Mouse (Mus musculus) erythroblast, embryonic 14.5 days (primary cell): ENCODE measurements around the gene Igflr1. TPM values are rescaled to one million over a fixed set of nuclear protein-coding genes. Genes with fewer than 3 reads are reported as not detected.
A peak's percentile ranks its signal among the peaks of the same experiment; 100 is the strongest.

Experiments
- H3K27me3 ChIP-seq: 2 replicates; pipeline ENCODE4 v1.6.1; 2012; ENCODE audit warnings: inconsistent platforms; ENCODE audit not compliant: control insufficient read depth
- H3K36me3 ChIP-seq: 2 replicates; pipeline ENCODE4 v1.6.1; 2012; ENCODE audit warnings: mild to moderate bottlenecking, inconsistent platforms; ENCODE audit not compliant: control insufficient read depth
- H3K4me1 ChIP-seq: 2 replicates; pipeline ENCODE4 v1.6.1; 2012; ENCODE audit warnings: inconsistent platforms; ENCODE audit not compliant: control insufficient read depth
- H3K4me3 ChIP-seq: replicated peaks from 2 replicates; pipeline ENCODE3; 2012; ENCODE audit warnings: moderate library complexity, mild to moderate bottlenecking, inconsistent platforms
- H3K9me3 ChIP-seq: 2 replicates; pipeline ENCODE4 v1.6.1; 2012; ENCODE audit warnings: low read length, inconsistent platforms, mixed read lengths; ENCODE audit not compliant: control insufficient read depth
- GATA1 ChIP-seq: IDR thresholded peaks from 2 replicates; pipeline ENCODE4 v1.6.1; 2012; ENCODE audit warnings: low read length, inconsistent platforms, mixed read lengths
- TAL1 ChIP-seq: IDR thresholded peaks from 3 replicates; pipeline ENCODE4 v1.6.1; 2012; ENCODE audit warnings: low read length, inconsistent platforms, mixed read lengths
- polyA plus RNA-seq: library from polyadenylated mRNA; stranded (reverse); fragments of >175 nt; gene quantifications from 2 replicates; pipeline ENCODE4 v1.2.3, GENCODE M21; 2012

Gene Igflr1
- 0.61 and 1.5 TPM in 2 replicates for polyA plus RNA-seq

GRCm38 (mm10) chr7:30564970-30565571 lies at the start of gene Igflr1:
TSS of gene Igflr1 (plus strand) at chr7:30565427.
- Histone ChIP-seq H3K4me1 (peaks cover 40% of the 10 kb centered on the region), H3K4me3 (peak within 1 kb of the TSS; percentile 94), H3K36me3 (peaks cover 69% of the 10 kb centered on the region), H3K9me3 (no peaks in the 10 kb centered on the region), H3K27me3 (no peaks in the 10 kb centered on the region)
- TF ChIP-seq GATA1 (no peak), TAL1 (no peak)

- TF ChIP-seq GATA1 (no peak), TAL1 (no peak)
- Histone ChIP-seq H3K4me3 (no peak overlapping the region), H3K27me3 (no peaks in the 10 kb centered on the region)
These were observed 46.9 kb upstream of the Igflr1 start for GRCm38 (mm10) chr7:30518325-30518724.

GRCm38 (mm10) chr7:30520396-30520795 lies 44.8 kb upstream of the Igflr1 start:
- H3K36me3 ChIP-seq = peaks cover 25% of the 10 kb centered on the region
- no peaks in the 10 kb centered on the region for H3K27me3 ChIP-seq
- TF ChIP-seq GATA1 (no peak), TAL1 (no peak)
- no peak overlapping the region for H3K4me3 ChIP-seq
- no peaks in the 10 kb centered on the region for H3K4me1 ChIP-seq
- H3K9me3 ChIP-seq = no peaks in the 10 kb centered on the region

More at GRCm38 (mm10) chr7:30518325-30518724, 46.9 kb upstream of the Igflr1 start:
- Histone ChIP-seq H3K9me3 (no peaks in the 10 kb centered on the region), H3K4me1 (no peaks in the 10 kb centered on the region), H3K36me3 (peaks cover 5% of the 10 kb centered on the region)

DNA sequence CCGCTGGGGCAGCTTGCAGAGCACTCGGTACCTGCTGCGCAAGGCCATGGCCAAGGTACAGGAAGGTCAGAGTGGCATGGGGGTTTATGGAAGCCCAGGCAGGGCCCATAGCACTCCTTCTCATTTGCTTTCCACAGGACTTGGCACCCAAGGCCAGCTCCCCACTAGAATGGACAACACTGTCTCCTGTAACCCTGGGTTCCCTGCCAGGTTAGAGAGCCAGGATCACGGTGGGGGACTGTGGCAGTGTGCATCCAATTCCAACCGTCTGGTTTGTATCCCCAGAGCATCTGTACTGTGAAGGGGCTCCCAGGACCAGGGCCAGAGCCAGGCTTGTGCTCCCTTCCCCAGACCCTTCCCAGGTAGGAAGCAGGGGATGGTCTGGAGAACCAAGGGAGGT lies 44.4 kb upstream of the Igflr1 start:
- TF ChIP-seq TAL1 (no peak), GATA1 (no peak)
- Histone ChIP-seq H3K9me3 (no peaks in the 10 kb centered on the region), H3K36me3 (peaks cover 30% of the 10 kb centered on the region), H3K4me1 (no peaks in the 10 kb centered on the region), H3K4me3 (no peak overlapping the region), H3K27me3 (no peaks in the 10 kb centered on the region)

DNA sequence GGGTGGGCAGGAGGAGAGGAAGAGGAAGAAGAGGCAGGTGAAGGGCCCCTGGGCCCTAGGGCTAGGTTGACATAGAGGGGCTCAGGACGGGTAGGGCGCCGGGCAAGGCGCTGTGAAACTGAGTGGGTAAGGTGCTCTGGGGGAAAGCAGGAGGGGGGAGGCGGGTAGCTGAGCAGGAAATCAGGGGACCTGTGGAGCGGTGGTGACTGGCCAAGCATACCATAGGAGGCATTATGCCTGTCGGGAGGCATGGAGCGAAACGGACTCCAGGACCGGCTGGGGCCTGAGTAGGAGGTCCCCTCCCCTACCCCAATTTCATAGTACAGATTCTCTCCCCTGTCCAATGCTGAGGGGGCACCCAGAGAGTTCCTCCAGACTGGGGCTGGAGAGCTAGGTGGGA lies 42.4 kb upstream of the Igflr1 start:
- H3K9me3 ChIP-seq = no peaks in the 10 kb centered on the region
- no peaks in the 10 kb centered on the region for H3K4me1 ChIP-seq
- TF ChIP-seq GATA1 = no peak
- peaks cover 50% of the 10 kb centered on the region for H3K36me3 ChIP-seq
- H3K27me3 ChIP-seq = no peaks in the 10 kb centered on the region
- no peak overlapping the region for H3K4me3 ChIP-seq

- Histone ChIP-seq H3K9me3 (no peaks in the 10 kb centered on the region), H3K27me3 (no peaks in the 10 kb centered on the region), H3K4me3 (no peak overlapping the region), H3K4me1 (peaks cover 3% of the 10 kb centered on the region), H3K36me3 (peaks cover 66% of the 10 kb centered on the region)
- TF ChIP-seq TAL1 = no peak
- TF ChIP-seq GATA1 = no peak
These were observed 40.7 kb upstream of the Igflr1 start for GRCm38 (mm10) chr7:30524487-30524886.

DNA sequence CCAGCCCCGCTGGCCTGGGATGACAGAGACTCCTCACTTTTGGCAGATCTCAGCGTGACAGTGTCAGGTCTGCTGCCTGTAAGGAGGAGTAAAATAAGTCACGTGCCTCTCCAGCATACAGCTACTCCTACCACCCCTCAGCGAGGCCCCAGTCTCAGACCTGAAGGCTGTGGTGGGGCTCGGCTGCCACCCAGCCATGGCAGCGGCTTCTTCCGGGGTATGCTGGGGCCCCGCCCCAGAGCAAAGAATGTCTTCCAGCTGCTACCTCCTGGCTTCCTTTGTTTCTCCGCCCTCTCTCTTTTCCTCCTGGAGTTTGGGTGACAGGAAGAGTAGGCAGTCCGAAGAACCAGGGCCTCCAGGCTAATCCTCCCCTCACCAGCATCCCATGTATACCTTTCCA lies 39.3 kb upstream of the Igflr1 start:
- Histone ChIP-seq H3K4me3 (no peak overlapping the region), H3K4me1 (peaks cover 3% of the 10 kb centered on the region), H3K36me3 (peaks cover 81% of the 10 kb centered on the region), H3K27me3 (no peaks in the 10 kb centered on the region), H3K9me3 (no peaks in the 10 kb centered on the region)
- TF ChIP-seq TAL1 = no peak
- no peak for TF ChIP-seq GATA1

DNA sequence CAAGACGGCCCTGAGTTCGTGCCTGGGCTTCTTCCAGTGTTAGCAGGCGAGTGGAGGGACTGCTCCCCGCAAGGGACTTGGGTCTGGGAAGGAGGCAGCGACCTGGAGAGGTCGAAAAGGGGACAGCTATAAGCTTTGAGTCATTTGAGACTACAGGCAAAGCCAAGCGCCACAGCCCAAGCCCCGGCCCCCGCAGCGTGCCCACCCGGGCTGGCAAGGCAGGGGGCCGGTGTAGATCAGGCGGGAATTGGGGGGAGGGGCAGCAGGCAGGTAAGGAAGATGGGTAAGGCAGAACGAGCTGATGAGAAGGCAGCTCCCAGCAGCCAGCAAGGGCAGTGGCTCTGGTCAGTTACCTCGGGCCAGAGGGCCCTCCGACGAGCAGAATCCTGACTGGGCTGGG lies 38.8 kb upstream of the Igflr1 start:
- peaks cover 85% of the 10 kb centered on the region for H3K36me3 ChIP-seq
- H3K27me3 ChIP-seq = no peaks in the 10 kb centered on the region
- no peak overlapping the region for H3K4me3 ChIP-seq
- TF ChIP-seq GATA1 (no peak), TAL1 (no peak)
- peaks cover 5% of the 10 kb centered on the region for H3K4me1 ChIP-seq
- H3K9me3 ChIP-seq = no peaks in the 10 kb centered on the region

GRCm38 (mm10) chr7:30526981-30527380 lies 38.2 kb upstream of the Igflr1 start:
- no peaks in the 10 kb centered on the region for H3K27me3 ChIP-seq
- TF ChIP-seq TAL1 (no peak), GATA1 (no peak)
- H3K36me3 ChIP-seq = peaks cover 91% of the 10 kb centered on the region

More at GRCm38 (mm10) chr7:30526981-30527380, 38.2 kb upstream of the Igflr1 start:
- no peaks in the 10 kb centered on the region for H3K9me3 ChIP-seq
- no peak overlapping the region for H3K4me3 ChIP-seq
- H3K4me1 ChIP-seq = peaks cover 11% of the 10 kb centered on the region
